Mouse (Mus musculus): Measurements from ENCODE around the gene Golph3.

The Golph3 gene

DNA sequence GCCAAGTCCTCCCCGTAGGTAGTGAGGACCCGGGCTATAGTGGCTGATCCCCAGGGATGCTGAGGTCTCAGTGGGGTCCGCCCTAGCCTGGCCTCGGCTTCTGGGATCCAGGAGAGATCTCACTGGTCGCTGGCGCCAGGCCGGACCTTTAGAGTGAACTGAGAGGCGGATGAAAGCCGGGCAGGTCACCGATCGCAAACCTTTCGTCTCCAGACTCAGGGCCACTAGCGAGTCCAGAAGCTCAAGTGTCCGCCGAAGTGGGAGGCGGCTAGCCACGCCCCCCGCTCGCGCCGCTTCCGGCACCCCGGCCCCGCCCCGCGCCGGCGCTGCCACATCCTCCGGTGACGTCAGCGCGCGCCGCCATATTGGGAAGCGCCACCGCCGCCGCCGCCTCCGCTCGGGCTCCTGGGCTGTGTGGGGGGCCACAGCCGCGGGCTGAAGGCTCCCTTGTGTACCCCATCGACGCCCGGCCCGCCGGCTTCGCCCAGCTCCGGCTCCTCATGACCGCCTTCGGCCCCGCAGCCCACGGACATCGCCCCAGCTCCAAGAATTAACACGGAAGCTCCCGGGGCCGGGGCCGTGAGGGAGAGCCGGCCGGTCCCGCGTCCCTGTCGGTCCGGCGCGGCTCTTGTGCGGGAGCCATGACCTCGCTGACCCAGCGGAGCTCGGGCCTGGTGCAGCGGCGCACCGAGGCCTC lies at the start of gene Golph3:
Gene Golph3, plus strand, starts transcription at position 360 of the 697 bp plus-strand sequence.
- DNase-seq (ENCODE audit: low read depth), result peak; percentile 93

DNA sequence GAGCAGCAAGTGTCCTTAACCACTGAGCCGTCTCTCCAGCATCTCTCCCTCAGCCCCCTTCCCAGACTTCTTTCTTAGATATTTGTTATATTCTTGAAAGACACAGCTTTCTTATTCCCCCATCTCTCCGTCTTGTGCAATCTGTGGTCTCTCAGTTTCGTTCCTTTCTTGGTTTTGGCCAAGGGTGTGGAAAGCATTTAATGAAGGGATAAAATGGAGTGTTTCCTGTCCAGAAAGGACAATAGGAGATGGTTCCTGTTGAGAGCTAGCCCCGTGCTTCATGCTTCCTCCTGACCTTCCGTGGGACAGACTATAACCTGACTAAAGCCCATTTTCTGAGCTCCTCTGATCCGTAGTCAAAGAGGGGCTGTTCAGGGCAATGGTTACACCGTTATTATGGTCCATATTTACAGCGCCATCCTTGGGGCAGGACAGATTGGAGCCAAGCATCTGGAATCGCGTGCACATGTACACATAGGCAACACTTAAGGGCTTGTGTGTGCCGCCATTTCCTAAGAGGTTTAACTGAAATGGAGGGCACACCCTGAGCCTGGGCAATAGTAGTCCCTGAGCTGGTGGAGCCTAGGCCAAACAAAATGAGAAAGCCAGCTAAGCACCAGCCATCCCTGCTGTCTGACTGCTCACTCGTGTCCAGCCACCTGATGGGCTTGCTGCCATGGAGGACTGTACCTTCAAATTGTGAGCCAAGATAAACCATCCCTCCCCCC lies 47.8 kb upstream of the Golph3 start:
- DNase-seq (ENCODE audit: low read depth), result no peak

DNA sequence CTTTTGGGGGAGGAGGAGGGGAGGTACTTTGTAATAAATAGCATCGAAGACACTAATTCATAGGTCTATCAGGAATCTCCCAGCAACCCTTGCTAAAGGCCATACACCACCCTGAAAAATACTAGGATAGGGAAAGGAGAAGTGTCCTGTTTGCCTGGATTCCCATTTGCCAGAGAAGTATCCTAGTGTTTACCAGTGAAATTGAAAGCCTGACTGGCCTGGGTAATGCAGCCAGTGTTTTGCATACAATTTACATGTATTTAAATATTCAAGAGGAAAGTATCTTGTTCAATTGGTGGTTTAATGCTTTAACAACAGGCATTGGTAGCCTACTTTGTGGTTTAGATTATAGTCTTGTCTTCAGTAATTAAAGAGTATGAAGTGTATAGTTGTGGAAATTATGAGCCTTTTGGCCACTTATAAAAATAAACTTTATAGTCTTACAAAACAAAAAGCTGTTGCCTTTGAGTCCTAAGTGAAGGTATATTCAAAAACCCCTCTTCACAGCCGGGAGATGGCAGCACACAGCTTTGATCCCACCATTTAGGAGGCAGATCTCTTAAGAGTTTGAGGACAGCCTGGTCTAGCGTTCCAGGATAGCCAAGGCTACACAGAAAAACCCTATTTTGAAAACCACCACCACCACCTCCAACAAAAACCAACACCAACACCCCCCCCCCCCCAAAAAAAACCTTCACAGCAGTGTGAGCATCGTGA lies 47.0 kb upstream of the Golph3 start:
- DNase-seq (ENCODE audit: low read depth), result no peak

DNA sequence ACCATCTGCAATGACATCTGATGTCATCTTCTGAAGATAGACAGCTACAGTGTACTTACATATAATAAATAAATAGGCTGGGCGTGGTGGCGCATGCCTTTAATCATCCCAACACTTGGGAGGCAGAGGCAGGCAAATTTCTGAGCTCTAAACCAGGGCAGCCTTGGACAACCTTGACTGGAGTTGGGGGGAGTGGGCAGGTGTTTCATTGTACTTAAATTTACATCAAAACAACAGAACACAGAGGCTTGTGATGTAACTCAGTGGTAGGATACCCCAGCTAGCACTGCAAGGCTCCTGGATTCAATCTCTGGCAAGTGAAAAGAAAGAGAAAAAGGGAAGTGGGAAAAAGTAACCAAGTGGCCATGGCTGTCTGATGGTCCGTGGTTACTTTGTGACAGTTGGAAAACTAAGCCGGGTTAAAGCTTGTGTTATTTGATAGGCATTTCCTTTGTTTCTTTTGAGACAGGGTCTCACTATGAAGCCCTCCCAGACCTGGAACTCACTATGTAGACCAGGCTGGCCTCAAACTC lies 46.1 kb upstream of the Golph3 start:
- no peak for DNase-seq (ENCODE audit: low read depth)

DNA sequence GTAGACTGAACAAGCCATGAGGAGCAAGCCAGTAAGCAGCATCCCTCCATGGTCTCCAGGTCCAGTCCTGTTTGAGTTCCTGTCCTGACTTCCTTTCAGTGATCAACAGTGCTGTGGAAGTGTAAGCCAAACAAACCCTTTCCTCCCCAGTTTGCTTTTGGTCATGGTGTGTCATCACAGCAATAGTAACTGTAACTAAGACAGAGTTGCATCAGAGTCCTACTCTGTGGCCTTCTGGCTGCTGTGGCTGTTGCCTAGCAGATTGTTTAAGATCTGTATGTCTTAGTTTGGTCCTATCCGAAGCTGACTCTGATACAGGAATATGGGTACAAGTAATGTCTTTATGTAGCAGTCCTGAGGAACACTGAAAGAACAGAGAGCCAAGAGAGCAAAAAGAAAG lies 41.4 kb upstream of the Golph3 start:
- DNase-seq (ENCODE audit: low read depth), result no peak

DNA sequence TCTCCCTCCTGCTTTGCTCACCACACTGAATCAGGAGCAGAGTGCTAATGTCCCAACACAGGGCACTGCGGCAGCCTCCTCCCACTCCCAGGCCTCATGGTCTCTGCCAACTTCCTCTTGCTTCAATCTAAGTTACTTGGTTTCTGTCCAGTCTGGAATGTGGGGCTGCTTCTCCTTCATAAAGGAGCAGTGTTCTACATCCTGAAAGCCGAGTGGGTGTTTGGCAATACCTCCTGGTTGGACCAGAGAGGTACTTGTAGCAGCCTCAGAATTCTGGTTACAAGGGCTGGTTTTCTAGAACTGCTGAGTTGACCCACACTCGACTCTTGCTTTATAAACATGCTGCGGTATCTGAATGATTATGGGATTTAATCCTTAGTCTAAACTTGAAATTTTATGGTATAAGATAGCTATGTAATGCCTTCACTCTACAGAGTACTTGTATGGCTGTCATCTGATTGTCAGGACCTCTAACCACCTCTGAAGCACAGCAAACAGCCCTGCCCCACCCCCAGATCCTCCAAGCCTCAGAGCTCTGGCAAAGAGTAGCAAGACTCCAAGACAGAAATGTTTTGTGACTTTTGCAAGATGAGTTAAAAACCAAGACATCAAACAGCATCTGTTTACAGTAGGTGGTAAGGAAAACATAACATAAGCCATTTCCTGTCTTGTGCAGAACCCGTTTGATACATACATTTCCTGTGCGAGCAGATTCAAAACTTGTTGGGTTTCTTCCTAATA lies 36.3 kb upstream of the Golph3 start:
- DNase-seq (ENCODE audit: low read depth), result peak; percentile 67

DNA sequence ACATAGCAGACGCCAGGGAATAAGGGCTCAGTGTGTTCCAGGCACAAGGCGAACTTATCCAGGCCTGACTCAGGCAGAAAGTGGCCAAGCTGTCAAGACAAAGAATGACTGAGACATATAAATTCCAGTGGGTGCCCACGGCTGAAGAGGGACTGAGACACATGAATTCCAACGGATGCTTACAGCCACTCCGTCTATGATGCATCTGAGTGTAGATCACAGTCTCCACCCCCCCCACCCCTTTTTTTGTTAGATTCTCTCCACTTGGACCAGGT lies 35.8 kb upstream of the Golph3 start:
- no peak for DNase-seq (ENCODE audit: low read depth)

DNA sequence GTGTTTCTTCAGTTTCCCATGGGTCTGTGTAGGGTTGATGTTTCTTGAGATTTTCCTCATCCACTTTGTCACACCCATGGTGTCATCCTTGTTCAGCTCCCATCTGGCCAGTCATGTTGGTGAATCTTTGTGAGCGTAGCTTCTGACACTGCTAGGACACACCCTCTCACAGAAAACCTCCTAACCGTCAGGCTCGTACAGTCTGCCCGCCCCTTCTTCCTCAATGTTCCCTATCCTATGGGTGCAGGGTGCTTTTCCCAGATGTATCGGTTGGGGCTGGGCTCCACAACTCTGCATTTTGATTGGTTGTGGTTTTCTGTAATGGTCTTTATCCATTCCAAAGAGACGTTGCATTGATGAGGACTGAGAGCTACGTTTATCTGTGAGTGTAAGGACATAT lies 30.9 kb upstream of the Golph3 start:
- DNase-seq (ENCODE audit: low read depth), result no peak

DNA sequence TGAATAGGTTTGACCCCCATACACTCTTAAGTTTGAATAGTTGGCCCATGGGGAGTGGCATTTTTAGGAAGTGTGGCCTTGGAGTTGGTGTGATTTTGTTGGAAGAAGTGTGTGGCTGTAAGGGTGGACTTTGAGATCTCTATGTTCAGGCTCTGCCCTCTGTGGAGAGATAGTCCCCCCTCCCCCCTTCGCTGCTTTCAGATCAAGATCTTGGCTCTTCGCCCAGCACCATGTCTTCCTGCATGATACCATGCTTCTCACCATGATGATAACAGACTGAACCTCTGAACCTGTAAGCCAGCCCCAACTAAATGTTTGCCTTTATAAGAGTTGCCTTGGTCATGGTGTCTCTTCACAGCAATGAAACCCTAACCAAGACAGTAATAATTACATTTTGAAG lies 29.5 kb upstream of the Golph3 start:
- DNase-seq (ENCODE audit: low read depth), result no peak

DNA sequence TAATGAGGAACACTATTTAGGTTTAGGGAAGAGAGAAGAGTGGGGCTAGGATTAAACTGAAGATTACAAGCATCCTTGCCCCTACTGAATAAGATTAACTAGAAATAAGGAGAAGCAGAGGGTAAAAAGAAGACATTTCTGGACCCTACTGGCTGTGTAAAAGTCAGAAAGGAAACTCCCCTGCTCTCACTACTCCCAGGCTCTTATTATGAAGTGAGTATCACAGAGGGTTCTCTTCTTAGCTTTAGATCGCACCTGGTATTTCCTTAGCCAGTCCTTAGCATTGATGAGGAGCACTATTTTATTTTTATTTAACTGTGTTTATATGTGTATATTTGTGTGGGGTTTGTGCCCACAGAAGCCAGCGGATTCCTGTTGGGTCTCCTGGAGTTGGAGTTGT lies 25.0 kb upstream of the Golph3 start:
- DNase-seq (ENCODE audit: low read depth), result no peak

DNA sequence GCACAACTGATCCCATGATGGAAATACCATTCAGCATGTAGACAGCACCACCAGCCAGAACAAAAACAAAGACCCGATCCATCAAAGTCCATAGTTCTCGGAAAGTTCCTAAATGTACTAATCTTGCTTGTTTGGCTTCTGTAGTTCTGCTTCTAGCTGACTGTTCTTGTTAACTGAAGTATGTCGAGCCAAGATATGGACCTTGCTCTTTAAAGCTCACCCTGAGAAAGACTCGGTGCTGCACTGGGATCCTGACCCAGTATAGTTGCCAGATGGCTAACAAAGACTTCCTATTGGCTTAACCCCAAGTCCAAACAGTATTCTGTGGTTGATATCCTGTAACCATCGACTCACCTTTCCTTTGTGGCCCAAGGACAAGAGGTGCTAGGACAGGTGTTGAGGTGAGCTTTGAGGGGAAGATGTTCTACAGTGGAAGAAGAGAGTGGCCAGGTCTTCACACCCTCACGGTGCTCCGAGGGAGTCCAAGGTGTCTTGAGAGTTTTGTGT lies 23.0 kb upstream of the Golph3 start:
- DNase-seq (ENCODE audit: low read depth), result no peak

DNA sequence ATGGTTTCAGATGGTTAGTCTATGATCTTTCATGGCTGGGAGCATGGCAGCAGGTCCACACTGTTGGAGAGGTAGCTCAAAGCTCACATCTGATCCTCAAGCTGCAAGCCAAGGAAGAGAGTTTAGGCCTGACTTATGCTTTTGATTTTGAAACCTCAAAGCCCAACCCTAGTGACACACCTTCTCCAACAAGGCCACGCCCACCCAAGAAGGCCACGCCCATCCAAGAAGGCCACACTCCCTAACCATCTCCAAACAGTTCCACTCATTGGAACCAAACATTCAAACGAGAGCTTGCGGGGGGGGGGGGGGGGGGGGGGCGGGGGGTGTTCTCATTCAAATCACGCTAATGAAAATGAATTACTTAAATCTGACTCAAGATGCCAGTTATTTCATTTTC lies 19.5 kb upstream of the Golph3 start:
- no peak for DNase-seq (ENCODE audit: low read depth)

DNA sequence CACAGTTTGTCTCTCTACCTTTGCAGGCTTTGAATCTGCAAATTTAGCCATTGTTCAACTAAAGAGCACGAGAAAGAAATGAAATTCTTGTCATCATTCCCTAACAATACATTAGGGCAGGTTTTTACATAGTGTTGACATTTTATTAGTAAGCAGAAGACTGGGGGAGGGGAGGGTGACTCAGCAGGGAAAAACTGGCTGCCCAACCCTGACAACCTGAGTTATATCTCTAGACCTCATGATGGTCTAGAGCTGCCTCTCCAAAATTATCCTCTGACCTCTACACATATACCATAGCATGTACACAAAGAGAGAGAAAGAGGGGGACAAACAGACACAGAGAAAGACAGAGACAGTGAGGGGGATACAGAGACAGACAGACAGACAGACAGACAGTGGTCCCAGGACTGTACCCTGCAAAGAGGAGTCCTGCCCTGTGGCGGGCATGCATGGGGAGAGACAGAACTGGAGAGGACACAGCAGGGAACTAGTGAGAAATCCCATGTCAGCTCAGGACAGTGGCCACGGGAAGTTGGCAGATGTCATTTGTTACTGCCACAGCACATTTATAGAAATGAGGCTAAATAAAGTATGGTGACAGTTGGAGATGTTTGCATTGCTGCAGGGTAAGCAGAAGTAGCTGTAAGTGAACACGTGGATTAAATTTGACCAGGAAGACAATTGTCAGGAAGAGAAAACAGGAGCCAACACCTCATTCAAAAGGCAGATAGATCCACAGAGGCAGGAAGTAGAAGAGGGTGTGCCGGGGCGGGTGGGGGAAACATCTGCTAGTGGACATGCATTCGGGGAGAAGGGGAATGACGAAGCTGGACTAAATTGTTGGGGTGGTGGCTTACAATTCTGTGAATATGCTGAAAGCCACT lies 14.8 kb upstream of the Golph3 start:
- no peak for DNase-seq (ENCODE audit: low read depth)

DNA sequence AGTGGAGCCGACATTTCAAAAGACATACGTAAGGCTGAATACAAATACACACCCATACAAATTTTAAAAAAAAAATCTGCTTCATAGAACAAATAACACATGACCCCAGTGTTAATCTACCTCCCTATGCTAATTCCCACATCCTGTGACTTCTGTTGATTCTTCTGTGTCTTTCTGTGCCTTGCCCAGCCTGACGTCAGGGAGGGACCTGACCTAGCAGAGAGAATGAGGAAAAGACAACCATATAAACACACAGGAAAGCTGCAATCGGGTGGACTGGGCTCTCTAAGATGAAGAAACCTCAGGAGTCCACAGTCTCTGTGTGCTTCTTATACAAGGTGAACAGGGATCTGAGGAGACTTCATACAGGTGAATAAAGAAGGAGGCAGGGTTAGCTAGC lies 14.1 kb upstream of the Golph3 start:
- no peak for DNase-seq (ENCODE audit: low read depth)

DNA sequence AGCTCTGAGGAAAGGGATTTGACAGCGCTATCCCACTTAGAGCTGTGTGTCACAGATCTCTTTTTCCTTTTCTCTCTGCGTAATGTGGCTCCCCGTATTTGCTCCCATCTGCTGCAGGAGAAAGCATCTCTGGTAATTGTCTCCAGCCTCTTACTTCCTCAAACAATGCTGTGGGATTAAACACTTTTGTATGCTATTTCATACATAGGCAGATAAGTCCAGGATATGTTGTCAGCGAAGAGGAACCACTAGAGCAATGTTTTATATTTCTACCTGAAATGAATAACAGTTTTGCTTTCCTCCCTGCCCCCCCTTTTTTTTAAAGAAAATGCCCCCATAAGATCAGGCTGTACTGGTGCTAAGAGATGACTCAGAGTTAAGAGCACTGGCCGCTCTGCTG lies 12.7 kb upstream of the Golph3 start:
- no peak for DNase-seq (ENCODE audit: low read depth)

DNA sequence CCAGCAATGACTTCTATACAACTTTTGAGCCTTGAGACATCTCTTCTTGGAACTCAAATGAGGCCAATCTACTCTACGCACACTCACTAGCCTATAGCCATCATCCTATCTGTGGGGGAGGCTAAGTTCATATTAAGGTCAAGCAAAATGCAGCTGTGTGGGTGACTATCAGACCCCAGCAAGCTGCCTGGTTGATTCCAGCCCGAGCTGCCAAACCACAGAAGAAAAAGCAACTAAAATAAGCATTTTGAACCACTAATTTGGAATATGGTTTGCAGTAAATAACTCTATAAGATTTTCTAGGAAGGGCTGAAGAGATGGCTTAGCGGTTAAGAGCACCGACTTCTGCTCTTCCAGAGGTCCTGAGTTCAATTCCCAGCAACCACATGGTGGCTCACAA lies 10.6 kb upstream of the Golph3 start:
- DNase-seq (ENCODE audit: low read depth), result no peak

DNA sequence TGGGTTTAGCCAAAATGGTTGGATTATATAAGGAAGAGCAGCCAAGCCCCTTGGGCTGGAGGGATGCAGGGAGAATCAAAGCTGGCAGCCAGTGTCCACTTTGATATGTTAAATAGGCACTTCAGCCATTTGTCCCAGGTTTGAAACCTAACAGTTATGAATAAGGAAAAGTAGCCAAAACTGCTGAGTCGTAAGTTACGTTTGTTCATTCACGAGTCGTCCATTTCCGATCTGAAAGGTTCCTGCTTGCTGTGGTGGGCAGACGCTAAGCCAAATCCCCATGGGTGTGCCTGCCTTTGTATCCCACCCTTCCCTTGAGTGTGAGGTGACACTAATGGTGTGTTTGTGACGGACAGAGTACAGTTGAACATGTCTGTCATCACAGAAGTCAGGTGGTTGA lies 9.8 kb upstream of the Golph3 start:
- DNase-seq (ENCODE audit: low read depth), result no peak

DNA sequence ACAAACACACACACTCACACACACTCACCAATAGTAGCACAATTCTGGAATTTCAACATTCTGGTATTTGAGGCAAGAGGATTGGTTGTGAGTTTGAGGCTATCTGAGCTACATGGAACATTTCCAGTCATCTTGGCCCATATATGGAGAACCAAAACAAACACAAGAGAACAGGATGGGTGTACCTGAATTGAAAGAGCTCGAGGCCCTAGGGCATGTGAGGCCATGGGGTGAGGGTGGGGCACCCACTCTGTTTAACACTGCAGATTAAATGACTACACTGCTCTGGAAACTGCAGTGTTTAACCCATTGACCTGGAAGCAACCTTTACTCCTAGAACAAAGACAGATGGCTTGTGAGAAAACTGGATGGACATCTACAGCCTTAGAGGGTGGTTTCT lies 8.0 kb upstream of the Golph3 start:
- DNase-seq (ENCODE audit: low read depth), result peak; percentile 51

DNA sequence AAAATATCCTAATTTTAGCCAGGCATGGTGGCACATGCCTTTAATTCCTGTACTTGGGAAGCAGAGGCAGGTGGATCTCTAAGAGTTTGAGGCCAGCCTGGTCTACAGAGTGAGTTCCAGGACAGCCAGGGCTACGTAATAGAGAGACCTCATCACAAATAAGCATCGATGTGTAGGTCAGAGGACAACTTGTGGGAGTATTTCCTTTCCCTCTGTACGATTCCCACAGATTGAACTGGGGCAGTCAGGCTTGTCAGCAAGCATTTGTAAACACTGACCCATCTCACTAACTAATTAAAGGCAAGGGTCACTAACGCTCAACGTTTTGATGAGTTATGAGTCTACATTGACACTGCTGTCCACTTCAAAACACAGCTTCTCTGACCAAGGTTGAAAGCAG lies 6.7 kb upstream of the Golph3 start:
- DNase-seq (ENCODE audit: low read depth), result no peak

DNA sequence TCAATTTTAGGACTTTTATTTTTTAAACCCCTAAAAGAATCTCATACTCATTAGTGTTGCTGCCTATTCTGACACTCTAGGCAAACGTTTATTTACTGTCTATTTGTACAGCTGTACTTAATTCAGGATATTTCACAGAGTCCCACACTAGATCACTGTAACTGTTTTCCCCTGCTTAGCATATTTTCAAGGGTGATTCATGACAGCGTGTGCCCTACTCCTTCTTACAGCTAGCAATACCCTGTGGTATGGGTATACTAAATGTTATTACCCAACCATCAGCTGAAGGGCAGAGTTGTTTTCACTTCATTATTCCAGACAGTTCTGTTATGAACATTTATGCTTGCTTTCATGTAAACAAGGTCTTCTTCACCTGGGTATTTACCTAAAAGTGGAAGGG lies 5.3 kb upstream of the Golph3 start:
- DNase-seq (ENCODE audit: low read depth), result no peak

DNA sequence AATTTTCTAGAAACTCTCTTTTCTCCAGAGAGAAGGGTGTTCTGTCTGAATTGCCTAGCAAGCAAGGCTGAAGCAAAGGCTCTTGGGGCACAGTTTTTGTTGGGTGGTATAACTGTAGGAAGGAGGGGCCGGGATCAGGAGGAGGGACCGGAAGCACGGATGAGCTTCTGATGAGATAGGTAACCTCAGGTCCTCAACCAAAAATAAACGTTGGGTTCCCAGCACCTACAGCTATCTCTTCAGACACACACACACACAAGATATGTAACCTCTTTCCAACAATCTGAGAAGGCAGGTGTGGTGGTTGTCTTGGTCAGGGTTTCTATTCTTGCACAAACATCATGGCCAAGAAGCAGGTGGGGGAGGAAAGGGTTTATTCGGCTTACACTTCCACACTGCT lies 4.0 kb upstream of the Golph3 start:
- DNase-seq (ENCODE audit: low read depth), result no peak
